27 mouse cellular contexts compared by ENCODE assay signal in genomic region chr11:120442765-120443280, GRCm38 (mm10). TPM values are rescaled to one million over a fixed set of nuclear protein-coding genes. Genes with fewer than 3 reads are reported as not detected.
DNase-seq lines count a peak whose midpoint lies in the region; ATAC-seq and TF ChIP-seq lines count a peak whose summit lies in the region.
"Had no signal": no experiment of that assay in that cellular context is flagged by ENCODE, and none has a peak within 500 bp of the region (broad histone marks: within the 10 kb centered on the region; RNA-seq: fewer than 3 reads in every experiment).

No protein-coding gene starts in this region.

- no peak for ATAC-seq in liver, embryonic 11.5 days (replicated peaks; ENCODE audit: low FRiP score)
- ATAC-seq: forebrain, embryonic 14.5 days; forebrain, postnatal 0 days had no signal

- no peak for TF ChIP-seq EP300 in CH12.LX (IDR thresholded peaks at IDR 0.05; ENCODE audit: low read length)

- no peaks in the 10 kb centered on the region for H3K36me3 ChIP-seq in liver, adult 2 months (ENCODE audit: control insufficient read depth, insufficient read depth, low read length)
- H3K36me3 ChIP-seq in liver, embryonic 11.5 days (ENCODE audit: control insufficient read depth, insufficient read depth, low read length), result no peaks in the 10 kb centered on the region
- H3K36me3 ChIP-seq in CH12.LX (replicated peaks in 1 of 2; ENCODE audit: control insufficient read depth in 1 of 2, insufficient read depth in 1 of 2, low read length in 1 of 2), result no peaks in the 10 kb centered on the region
- H3K36me3 ChIP-seq: embryonic facial prominence, embryonic 12.5 days; embryonic facial prominence, embryonic 15.5 days; heart, embryonic 10.5 days; heart, embryonic 13.5 days; hindbrain, embryonic 12.5 days; hindbrain, embryonic 15.5 days had no signal

- dilution Hi-C loops in CH12.LX (cut with MboI; ENCODE audit: extremely low pct_ligation_motif_present, extremely low pct_unique_long_range_greater_than_20kb, low sequenced_read_pairs), result no loop called here

- no peak for TF ChIP-seq POLR2A in liver, adult 2 months (IDR thresholded peaks at IDR 0.05; ENCODE audit: extremely low read depth, insufficient read depth, low read length)
- no peak for TF ChIP-seq POLR2A in CH12.LX (IDR thresholded peaks at IDR 0.05; ENCODE audit: low read depth, low read length)

- peak overlapping the region; percentile 64 for H3K27ac ChIP-seq in liver, adult 2 months (replicated peaks; ENCODE audit: insufficient read depth, low read depth, low read length)
- no peak overlapping the region for H3K27ac ChIP-seq in liver, embryonic 11.5 days (ENCODE audit: low read depth, low read length)
- H3K27ac ChIP-seq in CH12.LX (ENCODE audit: insufficient read depth, low read depth), result no peak overlapping the region
- H3K27ac ChIP-seq: embryonic facial prominence, embryonic 12.5 days; embryonic facial prominence, embryonic 15.5 days; heart, adult 2 months; heart, embryonic 10.5 days; heart, embryonic 13.5 days; hindbrain, embryonic 12.5 days; hindbrain, embryonic 15.5 days had no signal

- DNase-seq in heart, adult 11 months, result peak; percentile 87
- no peak for DNase-seq in heart, postnatal 4 days
- DNase-seq in liver, adult 2 months (ENCODE audit: extremely low read depth, low read depth, low spot score), result peak; percentile 91
- no peak for DNase-seq in liver, embryonic 11.5 days (ENCODE audit: low spot score)
- DNase-seq in CH12.LX (ENCODE audit: extremely low read depth), result no peak
- DNase-seq in frontal cortex, postnatal 10 days (ENCODE audit: low spot score in 2 of 2), result no peak
- DNase-seq: adrenal gland, adult 2 months; adrenal gland, postnatal 14 days; cerebellum, adult 11 months; cerebellum, adult 2 months; cerebellum, adult 9-11 months; cerebellum, postnatal 25 days; forebrain, postnatal 0 days; gastrocnemius, postnatal 25 days; heart, adult 2 months; heart, postnatal 14 days had no signal

- WGBS in liver, adult 2 months, result 49% methylated on average over 3 of the region's 3 CpGs
- 84% methylated on average over 3 of the region's 3 CpGs for WGBS in liver, embryonic 11.5 days

- peaks cover 13% of the 10 kb centered on the region for H3K4me1 ChIP-seq in liver, adult 2 months (ENCODE audit: control insufficient read depth, insufficient read depth, low read length)
- H3K4me1 ChIP-seq in liver, embryonic 11.5 days (replicated peaks; ENCODE audit: control insufficient read depth, insufficient read depth, low read length), result peaks cover 2% of the 10 kb centered on the region; the same call in 1 of the 2 replicates
- peaks cover 19 to 32% of the 10 kb centered on the region in 2 experiments for H3K4me1 ChIP-seq in CH12.LX (ENCODE audit: control insufficient read depth in 1 of 2, insufficient read depth in 2 of 2)
- H3K4me1 ChIP-seq: embryonic facial prominence, embryonic 12.5 days; embryonic facial prominence, embryonic 15.5 days; hindbrain, embryonic 12.5 days; hindbrain, embryonic 15.5 days had no signal

- TF ChIP-seq CTCF in liver, adult 2 months (IDR thresholded peaks at IDR 0.05; ENCODE audit: low read depth, low read length), result peak; percentile 37
- TF ChIP-seq CTCF in CH12.LX (conservative IDR thresholded peaks at IDR 0.05 in 1 of 2, IDR thresholded peaks at IDR 0.05 in 1 of 2; ENCODE audit: low read depth in 2 of 2, low read length in 2 of 2), result peak; percentile 41 to 53; a peak in 3 of 4 replicates

- H3K27me3 ChIP-seq in liver, adult 2 months (ENCODE audit: control insufficient read depth, insufficient read depth, low read length), result no peaks in the 10 kb centered on the region
- no peaks in the 10 kb centered on the region for H3K27me3 ChIP-seq in liver, embryonic 11.5 days (replicated peaks; ENCODE audit: control insufficient read depth, insufficient read depth, low read length)
- H3K27me3 ChIP-seq in CH12.LX (replicated peaks), result no peaks in the 10 kb centered on the region
- H3K27me3 ChIP-seq: embryonic facial prominence, embryonic 12.5 days; embryonic facial prominence, embryonic 15.5 days; heart, embryonic 13.5 days; hindbrain, embryonic 12.5 days; hindbrain, embryonic 15.5 days had no signal

- no peak for TF ChIP-seq RAD21 in CH12.LX (IDR thresholded peaks at IDR 0.05; ENCODE audit: low read depth, low read length)

- no peak overlapping the region for H3K4me2 ChIP-seq in liver, embryonic 11.5 days
- H3K4me2 ChIP-seq in CH12.LX (ENCODE audit: insufficient read depth, low read depth, poor library complexity, severe bottlenecking), result no peak overlapping the region
- H3K4me2 ChIP-seq: embryonic facial prominence, embryonic 12.5 days; embryonic facial prominence, embryonic 15.5 days; heart, embryonic 13.5 days; hindbrain, embryonic 12.5 days; hindbrain, embryonic 15.5 days had no signal

- in situ Hi-C loops in CH12.LX (cut with MboI; ENCODE audit: low pct_ligation_motif_present, low pct_unique_long_range_greater_than_20kb, low sequenced_read_pairs), result no loop called here

- no peak overlapping the region for H3K9ac ChIP-seq in liver, adult 2 months (ENCODE audit: low read depth, low read length)
- no peak overlapping the region for H3K9ac ChIP-seq in liver, embryonic 11.5 days (ENCODE audit: low read depth, low read length)
- no peak overlapping the region for H3K9ac ChIP-seq in CH12.LX (ENCODE audit: insufficient read depth, low read depth)
- H3K9ac ChIP-seq: embryonic facial prominence, embryonic 12.5 days; embryonic facial prominence, embryonic 15.5 days; forebrain, postnatal 0 days; heart, embryonic 13.5 days; hindbrain, embryonic 12.5 days; hindbrain, embryonic 15.5 days had no signal

- H3K79me2 ChIP-seq in liver, adult 2 months (ENCODE audit: control insufficient read depth, insufficient read depth, low read length), result no peaks in the 10 kb centered on the region
- H3K79me2 ChIP-seq in CH12.LX (replicated peaks; ENCODE audit: control insufficient read depth, extremely low read depth, insufficient read depth, poor library complexity, severe bottlenecking), result no peaks in the 10 kb centered on the region

- no peaks in the 10 kb centered on the region for H3K9me3 ChIP-seq in liver, embryonic 11.5 days (ENCODE audit: control insufficient read depth, low read length)
- H3K9me3 ChIP-seq in CH12.LX (replicated peaks; ENCODE audit: low read length), result no peaks in the 10 kb centered on the region
- H3K9me3 ChIP-seq: embryonic facial prominence, embryonic 12.5 days; embryonic facial prominence, embryonic 15.5 days; heart, embryonic 10.5 days; heart, embryonic 13.5 days; hindbrain, embryonic 12.5 days; hindbrain, embryonic 15.5 days had no signal

- H3K4me3 ChIP-seq in liver, adult 2 months (ENCODE audit: insufficient read depth, low read depth, low read length), result no peak overlapping the region
- no peak overlapping the region for H3K4me3 ChIP-seq in liver, embryonic 11.5 days (ENCODE audit: low read depth, low read length)
- no peak overlapping the region for H3K4me3 ChIP-seq in CH12.LX (replicated peaks in 1 of 3; ENCODE audit: low read depth in 2 of 3, low read length in 2 of 3, poor library complexity in 1 of 3)
- H3K4me3 ChIP-seq: embryonic facial prominence, embryonic 12.5 days; embryonic facial prominence, embryonic 15.5 days; heart, adult 2 months; heart, embryonic 10.5 days; heart, embryonic 13.5 days; hindbrain, embryonic 12.5 days; hindbrain, embryonic 15.5 days had no signal

TF ChIP-seq in CH12.LX, 34 proteins besides CTCF, POLR2A, EP300 and RAD21:
- no peak for TF ChIP-seq CHD2 (IDR thresholded peaks at IDR 0.05; ENCODE audit: low read length)
TF ChIP-seq in CH12.LX: peak in this region for 0.

RNA-seq across cellular contexts. Expression of gene Tspan10, which starts 0.4 kb away (rescaled TPM):
- total RNA-seq in heart, postnatal 4 days (2021), result 1 to 10 TPM; 3.0 to 4.0 TPM
- total RNA-seq in liver, adult 2 months (2014; rRNA removed), result not detected in 2 replicates
- polyA plus RNA-seq in liver, adult 2 months (2012; rRNA removed), result 0.05 TPM in 2 replicates
- 0.10 TPM in 1 of 2 replicates, not detected in the other for polyA plus RNA-seq in liver, embryonic 11.5 days (2014; fragmentation: Nextera tagmentation; extraction: Ambion mirVana)
- total RNA-seq in CH12.LX (2012; rRNA removed) (0.08 TPM in 1 of 2 replicates, not detected in the other), CH12.LX (2014; rRNA removed) (0.30 TPM in 1 of 2 replicates, not detected in the other)
- 0.25 and 0.31 TPM in 2 replicates for polyA plus RNA-seq in CH12.LX (2012; ENCODE audit: insufficient read length, low read depth)
- total RNA-seq: common myeloid progenitor, adult 5-6 weeks; forebrain, postnatal 0 days; hematopoietic stem cell, adult 5-6 weeks had no signal
- polyA plus RNA-seq: adrenal gland, adult 2 months; forebrain, embryonic 14.5 days; forebrain, postnatal 0 days; gonadal fat pad, adult 2 months; heart, embryonic 10.5 days; heart, embryonic 13.5 days; heart, embryonic 16.5 days; hindbrain, embryonic 12.5 days; hindbrain, embryonic 15.5 days had no signal

RNA-seq across cellular contexts. Expression of gene Nploc4, which starts 5.3 kb away (rescaled TPM):
- total RNA-seq in heart, postnatal 4 days (2021), result 10 to 100 TPM; 63.3 to 63.8 TPM
- 24.6 and 37.9 TPM in 2 replicates for total RNA-seq in liver, adult 2 months (2014; rRNA removed)
- 51.5 and 58.9 TPM in 2 replicates for polyA plus RNA-seq in liver, adult 2 months (2012; rRNA removed)
- 44.5 and 47.2 TPM in 2 replicates for polyA plus RNA-seq in liver, embryonic 11.5 days (2014; fragmentation: Nextera tagmentation; extraction: Ambion mirVana)
- total RNA-seq in CH12.LX (2012; rRNA removed), result 50.4 and 67.4 TPM in 2 replicates
- 38.3 and 40.6 TPM in 2 replicates for total RNA-seq in CH12.LX (2014; rRNA removed)
- 97.8 and 115 TPM in 2 replicates for polyA plus RNA-seq in CH12.LX (2012; ENCODE audit: insufficient read length, low read depth)

RNA-seq across cellular contexts. Expression of gene Pde6g, which starts 10.5 kb away (rescaled TPM):
- total RNA-seq in heart, postnatal 4 days (2021), result under 1 TPM; 0.18 to 0.55 TPM
- total RNA-seq in liver, adult 2 months (2014; rRNA removed), result 0.46 and 0.81 TPM in 2 replicates
- polyA plus RNA-seq in liver, adult 2 months (2012; rRNA removed), result 0.98 and 1.8 TPM in 2 replicates
- polyA plus RNA-seq in liver, embryonic 11.5 days (2014; fragmentation: Nextera tagmentation; extraction: Ambion mirVana), result 0.18 and 0.51 TPM in 2 replicates
- 0.34 TPM in 2 replicates for total RNA-seq in CH12.LX (2012; rRNA removed)
- 0.41 TPM in 1 of 2 replicates, not detected in the other for total RNA-seq in CH12.LX (2014; rRNA removed)
- 0.31 and 0.34 TPM in 2 replicates for polyA plus RNA-seq in CH12.LX (2012; ENCODE audit: insufficient read length, low read depth)
- total RNA-seq: common myeloid progenitor, adult 5-6 weeks; hematopoietic stem cell, adult 5-6 weeks had no signal
- polyA plus RNA-seq: forebrain, embryonic 14.5 days; heart, embryonic 13.5 days; hindbrain, embryonic 12.5 days had no signal

RNA-seq across cellular contexts. Expression of gene Oxld1, which starts 15.0 kb away (rescaled TPM):
- 10 to 100 TPM; 25.1 to 26.1 TPM for total RNA-seq in heart, postnatal 4 days (2021)
- 20.7 and 28.9 TPM in 2 replicates for total RNA-seq in liver, adult 2 months (2014; rRNA removed)
- polyA plus RNA-seq in liver, adult 2 months (2012; rRNA removed), result 29.2 and 32.6 TPM in 2 replicates
- polyA plus RNA-seq in liver, embryonic 11.5 days (2014; fragmentation: Nextera tagmentation; extraction: Ambion mirVana), result 12.7 and 16.8 TPM in 2 replicates
- total RNA-seq in CH12.LX (2012; rRNA removed) (18.7 and 31.4 TPM in 2 replicates), CH12.LX (2014; rRNA removed) (17.6 and 20.3 TPM in 2 replicates)
- 10.4 and 12.2 TPM in 2 replicates for polyA plus RNA-seq in CH12.LX (2012; ENCODE audit: insufficient read length, low read depth)

RNA-seq across cellular contexts. Expression of gene Ccdc137, which starts 15.1 kb away (rescaled TPM):
- total RNA-seq in heart, postnatal 4 days (2021), result 10 to 100 TPM in 1 of 2 experiments, 1 to 10 TPM in 1; 8.7 to 10.3 TPM
- total RNA-seq in liver, adult 2 months (2014; rRNA removed), result 4.6 and 5.7 TPM in 2 replicates
- polyA plus RNA-seq in liver, adult 2 months (2012; rRNA removed), result 5.8 and 8.7 TPM in 2 replicates
- 51.5 and 52.0 TPM in 2 replicates for polyA plus RNA-seq in liver, embryonic 11.5 days (2014; fragmentation: Nextera tagmentation; extraction: Ambion mirVana)
- total RNA-seq in CH12.LX (2012; rRNA removed) (30.1 and 43.9 TPM in 2 replicates), CH12.LX (2014; rRNA removed) (54.6 and 61.1 TPM in 2 replicates)
- polyA plus RNA-seq in CH12.LX (2012; ENCODE audit: insufficient read length, low read depth), result 70.4 and 104 TPM in 2 replicates

Comparison
In these comparisons a context has a peak if more than half of its experiments do, and no peak if none do; other contexts are left out.
1. DNase-seq: peak in heart, adult 11 months (single experiment) and liver, adult 2 months (single experiment); none in heart, postnatal 4 days (single experiment), liver, embryonic 11.5 days (single experiment), CH12.LX (single experiment) and frontal cortex, postnatal 10 days (0 of 2).